Comparison of ENCODE assay signal across 8 mouse cellular contexts in genomic region chr7:73552054-73552750, GRCm38 (mm10). TPM values are rescaled to one million over a fixed set of nuclear protein-coding genes. Genes with fewer than 3 reads are reported as not detected.
DNase-seq lines count a peak whose midpoint lies in the region; ATAC-seq and TF ChIP-seq lines count a peak whose summit lies in the region.

No protein-coding gene starts in this region.

- no peaks in the 10 kb centered on the region for H3K9me3 ChIP-seq in heart, embryonic 10.5 days
- no peaks in the 10 kb centered on the region for H3K9me3 ChIP-seq in heart, postnatal 0 days (replicated peaks; ENCODE audit: control insufficient read depth, low read length)

- DNase-seq in heart, embryonic 10.5 days (ENCODE audit: low spot score), result no peak
- DNase-seq in heart, adult 8-10 months (ENCODE audit: low spot score), result no peak
- peak; percentile 50 for DNase-seq in MN1 (ENCODE audit: low spot score)
- DNase-seq in heart, postnatal 0 days (ENCODE audit: low spot score), result no peak
- DNase-seq in cerebellum, adult 11 months, result no peak
- DNase-seq in kidney, adult 8-10 months, result no peak
- DNase-seq in layer of hippocampus, adult 9-10 months (ENCODE audit: low spot score), result no peak

- H3K27me3 ChIP-seq in heart, embryonic 10.5 days (ENCODE audit: insufficient read depth, poor library complexity, severe bottlenecking), result no peaks in the 10 kb centered on the region
- H3K27me3 ChIP-seq in heart, postnatal 0 days (ENCODE audit: control insufficient read depth, insufficient read depth, low read length), result no peaks in the 10 kb centered on the region

- ATAC-seq in heart, postnatal 0 days (ENCODE audit: insufficient read depth, low read depth), result no peak

- peak overlapping the region; percentile 59 for H3K4me2 ChIP-seq in heart, postnatal 0 days (ENCODE audit: low read depth, low read length)

- no peak for TF ChIP-seq EP300 in heart, postnatal 0 days (IDR thresholded peaks at IDR 0.05; ENCODE audit: low read depth)

- H3K4me3 ChIP-seq in heart, embryonic 10.5 days, result peak overlapping the region; percentile 22
- H3K4me3 ChIP-seq in heart, postnatal 0 days (ENCODE audit: low read depth, low read length), result peak overlapping the region; percentile 30; the same call in 1 of the 2 replicates
- H3K4me3 ChIP-seq in macrophage (ENCODE audit: inconsistent target), result peak overlapping the region; percentile 81; the same call in 1 of the 2 replicates

- no peak overlapping the region; the same call in 1 of the 2 replicates for H3K9ac ChIP-seq in heart, postnatal 0 days (replicated peaks; ENCODE audit: low read depth, low read length)

- H3K27ac ChIP-seq in heart, embryonic 10.5 days, result no peak overlapping the region
- peak overlapping the region; percentile 47 for H3K27ac ChIP-seq in heart, postnatal 0 days (ENCODE audit: low read depth)
- H3K27ac ChIP-seq in macrophage, result peak overlapping the region; percentile 89

- TF ChIP-seq CTCF in heart, postnatal 0 days (IDR thresholded peaks at IDR 0.05; ENCODE audit: low read depth), result no peak

- peaks cover 100% of the 10 kb centered on the region for H3K79me2 ChIP-seq in macrophage (ENCODE audit: inconsistent target)

- 90% methylated on average over 7 of the region's 7 CpGs for WGBS in heart, embryonic 10.5 days
- 35% methylated on average over 7 of the region's 7 CpGs for WGBS in heart, postnatal 0 days
- WGBS in macrophage (ENCODE audit: missing documents), result 42% methylated on average over 7 of the region's 7 CpGs

- peaks cover 8% of the 10 kb centered on the region; the same call in 1 of the 2 replicates for H3K4me1 ChIP-seq in heart, embryonic 10.5 days
- H3K4me1 ChIP-seq in heart, postnatal 0 days (ENCODE audit: control insufficient read depth, insufficient read depth), result peaks cover 16% of the 10 kb centered on the region

- peaks cover 53% of the 10 kb centered on the region for H3K36me3 ChIP-seq in heart, embryonic 10.5 days
- peaks cover 27% of the 10 kb centered on the region for H3K36me3 ChIP-seq in heart, postnatal 0 days (replicated peaks; ENCODE audit: control insufficient read depth, insufficient read depth, low read length)
- H3K36me3 ChIP-seq in macrophage (ENCODE audit: inconsistent target), result peaks cover 15% of the 10 kb centered on the region; the same call in 1 of the 2 replicates

RNA-seq across cellular contexts. Expression of gene Chd2, which starts 10.6 kb away (rescaled TPM):
- polyA plus RNA-seq in heart, embryonic 10.5 days (2016; fragmentation: Nextera tagmentation; extraction: Ambion mirVana), result 43.6 and 46.0 TPM in 2 replicates
- total RNA-seq in heart, adult 8-10 months (2022), result 10 to 100 TPM; 37.2 to 45.8 (median 39.8) TPM
- 43.0 and 65.5 TPM in 2 replicates for total RNA-seq in heart, postnatal 0 days (2014; rRNA removed; ENCODE audit: low replicate concordance)
- polyA plus RNA-seq in heart, postnatal 0 days (2015; fragmentation: Nextera tagmentation; extraction: Ambion mirVana), result 31.1 and 32.2 TPM in 2 replicates
- 100 to 1,000 TPM; 403 to 732 (median 510) TPM for total RNA-seq in macrophage (2018; cell fraction: chromatin; rRNA removed)
- total RNA-seq in macrophage (2018; cell fraction: cytosol; rRNA removed), result 10 to 100 TPM; 21.1 to 41.7 (median 26.6) TPM
- total RNA-seq in macrophage (2018; cell fraction: nucleus; rRNA removed), result 100 to 1,000 TPM; 110 to 331 (median 224) TPM
- polyA plus RNA-seq in macrophage (2018), result 11.4 to 34.5 TPM (median 15.8 TPM) in 3 replicates

Comparison
In these comparisons a context has a peak if more than half of its experiments do, and no peak if none do; other contexts are left out.
1. H3K4me3 ChIP-seq: peak in every context shown above with its lines; median percentile 81 in macrophage; 30 in heart, postnatal 0 days; 22 in heart, embryonic 10.5 days.